Mouse (Mus musculus) ES-E14 (cell line): ENCODE results near the gene Pcbp3. TPM values are rescaled to one million over a fixed set of nuclear protein-coding genes. Genes with fewer than 3 reads are reported as not detected.

ENCODE experiments used
- DNase-seq: peaks from one replicate; pipeline ENCODE4 v3.0.0-alpha.2; 2013; ENCODE audit warnings: low read depth, low spot score
- H3K27ac ChIP-seq: 2 replicates; pipeline ENCODE4 v1.5.1; 2012; ENCODE audit warnings: low read depth, mild to moderate bottlenecking, low read length, moderate library complexity, mixed read lengths; ENCODE audit not compliant: poor library complexity, insufficient read depth, severe bottlenecking
- H3K36me3 ChIP-seq: 2 replicates; pipeline ENCODE4 v1.6.1; 2012; ENCODE audit warnings: mild to moderate bottlenecking, low read length, moderate library complexity, mixed read lengths; ENCODE audit not compliant: control insufficient read depth, poor library complexity, insufficient read depth, severe bottlenecking
- H3K4me1 ChIP-seq, 2 experiments: fragments of 150-350 bp in 1 of 2; sonication (generic) in 1 of 2; 2 replicates each; pipeline ENCODE4 v1.6.1; 2012; ENCODE audit warnings: low read length in 2 of 2, mild to moderate bottlenecking in 1 of 2, mixed read lengths in 1 of 2; ENCODE audit not compliant: control insufficient read depth in 2 of 2, insufficient read depth in 2 of 2, poor library complexity in 1 of 2
- H3K4me3 ChIP-seq, 2 experiments: fragments of 150-350 bp in 1 of 2; sonication (generic) in 1 of 2; 2 replicates each; pipeline ENCODE4 v1.5.1; 2012; ENCODE audit warnings: low read length in 2 of 2, low read depth in 1 of 2, mild to moderate bottlenecking in 1 of 2, mixed read lengths in 1 of 2; ENCODE audit not compliant: insufficient read depth in 1 of 2, poor library complexity in 1 of 2, severe bottlenecking in 1 of 2
- H3K9ac ChIP-seq: 2 replicates; pipeline ENCODE4 v1.6.1; 2012; ENCODE audit warnings: low read depth, mild to moderate bottlenecking, low read length, mixed read lengths; ENCODE audit not compliant: poor library complexity, insufficient read depth, severe bottlenecking
- H3K9me3 ChIP-seq: fragments of 150-350 bp; sonication (generic); 2 replicates; pipeline ENCODE4 v1.6.1; 2012; ENCODE audit warnings: low read depth, mild to moderate bottlenecking, low read length; ENCODE audit not compliant: control insufficient read depth, insufficient read depth
- CHD2 ChIP-seq: IDR thresholded peaks from 2 replicates; pipeline ENCODE4 v1.6.1; 2014; ENCODE audit warnings: mild to moderate bottlenecking, low read depth, low read length, inconsistent platforms
- HCFC1 ChIP-seq: IDR thresholded peaks from 2 replicates; pipeline ENCODE4 v1.6.1; 2012; ENCODE audit warnings: low read length, inconsistent platforms, borderline replicate concordance; ENCODE audit not compliant: insufficient read depth
- MAFK ChIP-seq: IDR thresholded peaks from 2 replicates; pipeline ENCODE4 v1.6.1; 2014; ENCODE audit warnings: mild to moderate bottlenecking, low read depth, low read length, inconsistent platforms; ENCODE audit not compliant: insufficient read depth
- ZC3H11A ChIP-seq: IDR thresholded peaks from 2 replicates; pipeline ENCODE4 v1.6.1; 2012; ENCODE audit warnings: low read depth, mild to moderate bottlenecking, inconsistent platforms, low read length, borderline replicate concordance
- ZNF384 ChIP-seq: IDR thresholded peaks from 2 replicates; pipeline ENCODE4 v1.6.1; 2012; ENCODE audit warnings: low read depth, low read length, inconsistent platforms
- in situ Hi-C, 2 experiments: fragments of 600-800 bp; cut with MboI; formaldehyde crosslinking; loops; one replicate each; pipeline ENCODE4 v1.15.1; 2025; ENCODE audit warnings: low sequenced_read_pairs in 2 of 2, inconsistent platforms in 1 of 2; ENCODE audit not compliant: unreplicated experiment in 2 of 2
- total RNA-seq: library from RNA; depleted of rRNA; stranded (reverse); fragments of 300-350 nt; gene quantifications from 2 replicates; pipeline ENCODE4 v1.2.3, GENCODE M21; 2012

Pcbp3 gene
- total RNA-seq, 1 experiment = 7.9 TPM

DNA sequence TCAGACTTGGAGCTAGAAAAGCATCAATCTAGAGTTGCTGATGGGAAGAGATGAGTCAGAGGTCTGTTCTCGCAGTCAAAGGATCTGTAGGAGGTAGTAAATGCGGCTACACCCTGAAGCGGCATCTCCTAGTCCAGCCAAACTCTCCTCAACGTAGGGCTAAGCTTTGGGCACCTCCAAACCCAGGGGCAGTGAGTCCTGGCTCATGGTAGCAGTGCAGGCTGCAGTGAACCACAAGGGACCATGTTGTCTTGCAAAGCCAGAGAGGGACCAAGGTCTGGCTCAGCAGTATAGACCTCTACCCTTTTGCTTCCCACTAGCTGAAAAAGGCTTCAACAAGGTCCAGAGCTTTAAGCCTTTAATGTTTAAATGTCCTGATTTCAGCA is 159.2 kb downstream of the Pcbp3 start:
- TF ChIP-seq HCFC1 (no peak), ZNF384 (no peak), CHD2 (no peak), ZC3H11A (no peak), MAFK (no peak)

DNA sequence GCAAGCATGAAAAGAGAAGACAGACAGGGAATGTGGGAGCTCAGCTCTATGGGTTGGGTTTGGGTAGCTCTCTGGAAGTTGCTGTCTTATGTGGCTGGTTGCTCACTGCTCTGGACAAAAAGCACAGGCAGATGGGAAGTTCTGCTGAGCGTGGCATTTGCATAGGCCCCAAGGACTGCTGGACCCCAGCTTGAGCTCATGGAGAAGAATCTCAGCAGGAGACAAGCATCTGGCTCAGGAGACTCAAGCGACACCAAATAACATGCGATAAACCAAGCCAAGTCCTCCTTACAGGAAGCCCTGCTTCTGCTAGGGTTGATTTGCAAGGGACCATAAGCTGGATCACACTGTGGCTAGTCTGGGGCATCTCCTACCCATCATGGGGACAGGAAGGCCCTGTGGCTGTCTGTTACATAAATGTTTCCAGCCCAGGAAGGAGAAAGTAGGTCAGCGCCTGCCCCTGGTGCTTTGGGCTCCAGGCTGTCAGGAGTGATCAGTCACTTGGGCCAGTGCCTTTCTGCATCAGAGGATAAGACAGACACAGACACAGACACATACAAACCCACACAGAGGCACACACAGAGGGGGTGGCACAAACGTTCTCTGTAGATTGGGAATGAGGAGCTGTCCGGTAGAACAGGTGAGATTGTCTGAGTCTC is 159.7 kb downstream of the Pcbp3 start:
- H3K4me3 ChIP-seq = no peak overlapping the region
- no peaks in the 10 kb centered on the region for H3K4me1 ChIP-seq
- no peak for TF ChIP-seq ZC3H11A
- no peak for TF ChIP-seq HCFC1
- no peak for TF ChIP-seq ZNF384
- no peak for TF ChIP-seq CHD2
- TF ChIP-seq MAFK = no peak
- DNase-seq = no peak
- H3K9me3 ChIP-seq = no peaks in the 10 kb centered on the region
- no peak overlapping the region for H3K9ac ChIP-seq
- in situ Hi-C loops = no loop called here
- H3K36me3 ChIP-seq = peaks cover 4% of the 10 kb centered on the region; the same call in 1 of the 2 replicates
- no peak overlapping the region for H3K27ac ChIP-seq

More for the DNA sequence above, 159.2 kb downstream of the Pcbp3 start:
- Histone ChIP-seq H3K9ac (no peak overlapping the region), H3K27ac (no peak overlapping the region), H3K36me3 (peaks cover 2% of the 10 kb centered on the region; the same call in 1 of the 2 replicates), H3K9me3 (no peaks in the 10 kb centered on the region), H3K4me1 (no peaks in the 10 kb centered on the region), H3K4me3 (no peak overlapping the region)
- no peak for DNase-seq
- in situ Hi-C loops = no loop called here

DNA sequence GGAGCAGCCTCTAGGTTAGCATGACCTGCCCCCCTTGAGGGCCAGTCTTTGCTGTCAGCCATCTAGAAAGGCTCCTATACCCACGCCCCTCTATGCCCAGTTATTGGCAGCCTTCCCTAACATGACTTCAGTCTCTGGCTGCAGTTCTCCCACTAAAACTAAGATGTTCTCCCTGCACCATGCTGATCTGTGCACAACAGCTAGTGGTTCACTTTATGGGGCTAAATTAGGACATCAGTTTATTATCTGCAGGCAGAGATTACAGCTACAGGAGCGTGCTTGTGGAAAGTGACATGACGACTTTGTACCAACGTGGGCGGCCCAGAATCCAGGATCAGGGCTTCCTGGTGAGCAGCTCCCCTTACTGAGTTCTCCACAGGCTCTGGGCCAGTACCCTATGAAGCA is 160.4 kb downstream of the Pcbp3 start:
- Histone ChIP-seq H3K9ac (no peak overlapping the region), H3K27ac (no peak overlapping the region), H3K4me1 (no peaks in the 10 kb centered on the region), H3K36me3 (peaks cover 4% of the 10 kb centered on the region; the same call in 1 of the 2 replicates), H3K9me3 (no peaks in the 10 kb centered on the region), H3K4me3 (no peak overlapping the region)
- in situ Hi-C loops = no loop called here
- no peak for TF ChIP-seq ZC3H11A
- TF ChIP-seq ZNF384 = no peak
- no peak for TF ChIP-seq HCFC1
- TF ChIP-seq MAFK = no peak
- no peak for TF ChIP-seq CHD2
- no peak for DNase-seq

DNA sequence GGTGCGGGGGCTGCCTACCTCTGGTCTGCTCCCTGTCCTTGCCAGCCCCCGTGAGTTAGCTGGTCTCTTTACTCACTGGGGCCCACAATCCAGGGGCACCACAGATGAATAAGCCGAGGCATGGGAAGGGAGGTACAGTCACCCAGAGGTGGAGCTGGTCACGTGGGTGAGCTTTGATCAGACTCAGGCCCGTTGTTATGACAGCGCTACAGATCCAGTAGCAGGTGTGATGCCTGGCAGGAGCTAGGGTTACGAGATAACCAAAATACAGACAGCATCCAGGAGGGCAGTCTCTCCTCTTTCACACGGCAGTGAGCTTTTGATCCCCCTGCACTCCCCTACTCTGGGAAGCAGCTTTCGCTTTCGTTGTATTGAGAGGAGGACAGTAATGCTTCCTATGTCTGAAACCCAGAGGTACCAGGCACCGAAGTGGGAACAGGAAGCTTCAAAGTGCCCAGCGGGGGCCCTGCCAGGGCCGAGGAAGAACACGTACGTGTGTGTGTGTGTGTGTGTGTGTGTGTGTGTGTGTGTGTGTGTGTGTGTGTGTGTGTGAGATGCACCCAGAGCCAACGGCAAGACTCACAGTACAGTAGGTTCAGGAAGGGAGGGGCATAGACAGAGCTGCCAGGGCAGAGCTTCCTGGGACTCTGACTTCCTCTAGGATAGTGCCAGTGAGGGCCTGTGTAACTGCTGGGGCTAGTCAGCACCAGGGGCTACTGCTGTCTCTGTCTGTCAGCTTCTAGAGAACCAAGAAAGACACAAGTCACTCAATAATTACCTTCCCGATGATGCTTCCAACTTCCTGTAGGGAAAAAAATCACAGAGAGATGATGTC is 162.7 kb downstream of the Pcbp3 start:
- TF ChIP-seq ZNF384 = no peak
- TF ChIP-seq MAFK = no peak
- TF ChIP-seq CHD2 = no peak
- no peak for TF ChIP-seq ZC3H11A
- TF ChIP-seq HCFC1 = no peak
- Histone ChIP-seq H3K9me3 (no peaks in the 10 kb centered on the region), H3K27ac (no peak overlapping the region), H3K36me3 (peaks cover 4% of the 10 kb centered on the region; the same call in 1 of the 2 replicates), H3K4me3 (no peak overlapping the region), H3K9ac (no peak overlapping the region), H3K4me1 (no peaks in the 10 kb centered on the region)
- in situ Hi-C loops = no loop called here
- no peak for DNase-seq
